Mouse (Mus musculus): ENCODE results near the gene Fgf12. TPM values are rescaled to one million over a fixed set of nuclear protein-coding genes. Genes with fewer than 3 reads are reported as not detected.

The Fgf12 gene
- polyA plus RNA-seq, 2 experiments = 0.06 TPM; not detected in 1

DNA sequence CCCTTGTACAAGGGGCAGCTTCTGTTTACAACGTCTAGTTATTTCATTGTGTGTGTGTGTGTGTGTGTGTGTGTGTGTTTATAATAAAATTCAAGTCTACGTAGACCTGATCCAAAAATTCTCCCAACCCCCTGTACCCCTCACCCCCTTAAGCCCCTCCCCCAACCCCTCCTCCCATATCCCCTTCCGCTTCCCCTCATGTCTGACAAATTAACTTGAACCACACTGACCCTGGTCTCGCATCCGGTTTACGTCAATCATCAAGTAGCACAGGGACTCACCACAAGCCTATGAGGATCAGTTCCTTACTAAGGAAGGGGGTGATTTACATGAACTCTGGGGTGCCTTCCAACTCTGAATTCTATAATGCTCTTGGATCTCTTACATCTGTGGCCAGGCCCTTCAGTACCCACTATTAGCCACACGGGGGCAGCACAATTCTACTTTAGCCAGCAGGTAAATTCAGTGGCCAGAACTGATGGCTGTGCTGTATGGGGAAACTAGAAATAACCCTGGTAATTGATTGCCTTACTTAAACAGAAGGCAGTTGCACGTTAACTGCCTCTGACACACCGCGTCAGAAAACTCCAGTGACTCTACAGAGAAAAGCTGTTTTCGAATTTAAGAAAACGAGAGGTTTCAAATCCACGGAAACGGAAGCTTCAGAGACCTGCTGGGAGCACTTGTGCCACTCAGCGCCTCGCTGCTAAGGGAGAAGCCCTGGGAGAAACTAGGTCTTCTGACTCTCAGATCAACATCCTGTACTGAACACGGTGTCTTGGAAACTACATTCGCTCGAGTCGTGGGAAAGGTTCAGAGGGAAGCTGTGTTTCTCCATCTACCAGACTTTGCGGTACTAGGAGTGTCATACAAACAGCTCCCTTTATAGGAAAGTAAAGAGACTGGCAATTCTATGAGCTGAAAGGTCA, 235.0 kb downstream of the Fgf12 start:
- Histone ChIP-seq H3K9ac (replicated peaks) (no peak overlapping the region), H3K9me3 (ENCODE audit: control insufficient read depth, low read length) (no peaks in the 10 kb centered on the region), H3K27ac (no peak overlapping the region), H3K27me3 (ENCODE audit: control insufficient read depth, insufficient read depth, low read length) (no peaks in the 10 kb centered on the region), H3K4me1 (replicated peaks; ENCODE audit: control insufficient read depth in 2 of 2, insufficient read depth in 2 of 2, low read length in 1 of 2) (no peaks in the 10 kb centered on the region), H3K4me3 (ENCODE audit: insufficient read depth in 1 of 2, low read depth in 2 of 2, low read length in 2 of 2) (peak overlapping the region in 1 of 2 experiments; percentile 7; a peak in 1 of 4 replicates), H3K36me3 (replicated peaks; ENCODE audit: control insufficient read depth, insufficient read depth, low read depth) (no peaks in the 10 kb centered on the region), H3K4me2 (ENCODE audit: low read depth) (peak overlapping the region; percentile 37; the same call in 1 of the 2 replicates)
- WGBS (ENCODE audit: insufficient replicate concordance) = 16% methylated on average over 21 of the region's 21 CpGs
- ATAC-seq (ENCODE audit: insufficient read depth) (peak; percentile 26; the same call in 1 of the 2 replicates), DNase-seq (ENCODE audit: low read depth in 3 of 3, low spot score in 3 of 3) (peak; percentile 4 to 26 (median 25))
- peak; percentile 80 for TF ChIP-seq CTCF (IDR thresholded peaks at IDR 0.05; ENCODE audit: low read depth)
- TF ChIP-seq EP300 (IDR thresholded peaks at IDR 0.05; ENCODE audit: low read depth) = no peak

DNA sequence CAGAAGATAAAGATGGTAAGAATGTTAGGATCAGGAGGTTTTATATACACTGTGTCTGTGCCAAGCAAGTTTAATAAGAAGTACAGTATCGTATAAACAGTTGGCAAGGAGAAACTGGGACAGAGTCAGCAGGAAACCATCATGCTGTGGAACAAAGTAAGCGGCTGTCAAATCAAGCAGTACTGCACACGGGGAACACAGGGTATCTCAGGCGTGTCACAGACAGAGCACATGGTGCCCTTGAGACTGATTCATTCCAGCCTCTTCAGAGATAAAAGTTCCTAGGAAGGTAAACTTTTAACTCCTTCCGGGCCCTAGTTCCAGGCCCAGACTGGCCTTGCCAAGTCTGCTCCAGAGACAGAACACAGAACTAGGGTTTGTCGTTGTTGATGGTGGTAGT, 240.4 kb downstream of the Fgf12 start:
- ATAC-seq (ENCODE audit: insufficient read depth) (no peak), DNase-seq (ENCODE audit: low read depth in 3 of 3, low spot score in 3 of 3) (no peak)
- no peak overlapping the region for H3K4me2 ChIP-seq (ENCODE audit: low read depth)
- no peaks in the 10 kb centered on the region for H3K36me3 ChIP-seq (replicated peaks; ENCODE audit: control insufficient read depth, insufficient read depth, low read depth)
- no peaks in the 10 kb centered on the region for H3K9me3 ChIP-seq (ENCODE audit: control insufficient read depth, low read length)
- no peaks in the 10 kb centered on the region for H3K27me3 ChIP-seq (ENCODE audit: control insufficient read depth, insufficient read depth, low read length)
- no peak overlapping the region for H3K4me3 ChIP-seq (ENCODE audit: insufficient read depth in 1 of 2, low read depth in 2 of 2, low read length in 2 of 2)
- no peak overlapping the region for H3K9ac ChIP-seq (replicated peaks)
- no peak for TF ChIP-seq CTCF (IDR thresholded peaks at IDR 0.05; ENCODE audit: low read depth)
- TF ChIP-seq EP300 (IDR thresholded peaks at IDR 0.05; ENCODE audit: low read depth) = no peak
- H3K4me1 ChIP-seq (replicated peaks; ENCODE audit: control insufficient read depth in 2 of 2, insufficient read depth in 2 of 2, low read length in 1 of 2) = no peaks in the 10 kb centered on the region
- no peak overlapping the region for H3K27ac ChIP-seq
- 52% methylated on average over 6 of the region's 6 CpGs for WGBS (ENCODE audit: insufficient replicate concordance)

DNA sequence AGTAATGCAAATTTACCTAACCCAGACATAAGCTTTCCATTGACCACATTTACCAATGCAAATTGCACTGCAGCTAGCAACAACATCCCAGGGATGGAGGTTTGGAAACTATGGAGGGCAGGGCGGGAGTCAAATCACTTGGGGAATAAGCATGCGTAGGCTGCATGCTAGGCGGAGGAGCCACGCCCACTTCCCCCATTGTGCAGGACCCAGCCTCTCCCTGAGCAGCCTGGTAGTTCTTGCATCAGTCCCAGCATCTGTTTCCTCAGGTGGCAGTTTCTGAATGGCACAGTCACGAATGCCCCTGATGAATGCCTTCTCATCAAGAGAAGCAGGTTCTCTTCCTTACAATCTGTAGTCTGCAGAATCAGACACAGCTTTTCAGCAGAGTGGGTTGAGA, 241.5 kb downstream of the Fgf12 start:
- WGBS (ENCODE audit: insufficient replicate concordance) = 11% methylated on average over 5 of the region's 5 CpGs

GRCm38 (mm10) chr16:28497971-28498607, 254.8 kb downstream of the Fgf12 start:
- DNase-seq (ENCODE audit: low read depth in 3 of 3, low spot score in 3 of 3) = no peak
- H3K4me2 ChIP-seq (ENCODE audit: low read depth) = no peak overlapping the region

More for the DNA sequence above, 241.5 kb downstream of the Fgf12 start:
- H3K27ac ChIP-seq = no peak overlapping the region
- H3K27me3 ChIP-seq (ENCODE audit: control insufficient read depth, insufficient read depth, low read length) = no peaks in the 10 kb centered on the region
- no peaks in the 10 kb centered on the region for H3K36me3 ChIP-seq (replicated peaks; ENCODE audit: control insufficient read depth, insufficient read depth, low read depth)
- no peaks in the 10 kb centered on the region for H3K9me3 ChIP-seq (ENCODE audit: control insufficient read depth, low read length)
- DNase-seq (ENCODE audit: low read depth in 3 of 3, low spot score in 3 of 3) (no peak), ATAC-seq (ENCODE audit: insufficient read depth) (no peak)
- no peak overlapping the region for H3K4me3 ChIP-seq (ENCODE audit: insufficient read depth in 1 of 2, low read depth in 2 of 2, low read length in 2 of 2)
- H3K4me1 ChIP-seq (replicated peaks; ENCODE audit: control insufficient read depth in 2 of 2, insufficient read depth in 2 of 2, low read length in 1 of 2) = no peaks in the 10 kb centered on the region
- TF ChIP-seq CTCF (IDR thresholded peaks at IDR 0.05; ENCODE audit: low read depth) (no peak), EP300 (IDR thresholded peaks at IDR 0.05; ENCODE audit: low read depth) (no peak)
- H3K9ac ChIP-seq (replicated peaks) = no peak overlapping the region
- no peak overlapping the region for H3K4me2 ChIP-seq (ENCODE audit: low read depth)

DNA sequence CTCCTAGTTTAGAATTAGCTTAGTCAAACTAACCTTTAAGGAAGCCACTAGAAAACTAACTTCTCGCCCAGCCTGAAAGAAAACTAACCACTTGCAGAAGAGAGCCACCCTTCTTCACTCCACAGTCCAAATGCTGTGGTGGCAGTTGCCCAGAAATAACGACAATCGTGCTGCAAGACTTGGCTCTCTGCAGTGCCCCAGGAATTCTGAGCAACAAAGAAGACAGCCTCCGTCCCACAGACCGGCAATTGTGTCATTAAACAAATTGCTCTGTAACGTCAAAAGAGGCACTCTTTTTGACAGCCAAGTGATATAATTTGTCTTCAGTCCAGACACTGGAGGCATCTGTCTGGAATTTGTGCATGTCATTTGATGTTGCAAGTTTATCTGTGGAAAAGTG, 261.2 kb downstream of the Fgf12 start:
- DNase-seq (ENCODE audit: low read depth in 3 of 3, low spot score in 3 of 3) = no peak
- Histone ChIP-seq H3K4me3 (ENCODE audit: insufficient read depth in 1 of 2, low read depth in 2 of 2, low read length in 2 of 2) (no peak overlapping the region), H3K27ac (no peak overlapping the region), H3K36me3 (replicated peaks; ENCODE audit: control insufficient read depth, insufficient read depth, low read depth) (no peaks in the 10 kb centered on the region), H3K9me3 (ENCODE audit: control insufficient read depth, low read length) (no peaks in the 10 kb centered on the region), H3K4me2 (ENCODE audit: low read depth) (no peak overlapping the region), H3K4me1 (replicated peaks; ENCODE audit: control insufficient read depth in 2 of 2, insufficient read depth in 2 of 2, low read length in 1 of 2) (no peaks in the 10 kb centered on the region), H3K27me3 (ENCODE audit: control insufficient read depth, insufficient read depth, low read length) (no peaks in the 10 kb centered on the region), H3K9ac (replicated peaks) (no peak overlapping the region)
- 50% methylated on average over 6 of the region's 6 CpGs for WGBS (ENCODE audit: insufficient replicate concordance)
- no peak for TF ChIP-seq EP300 (IDR thresholded peaks at IDR 0.05; ENCODE audit: low read depth)
- TF ChIP-seq CTCF (IDR thresholded peaks at IDR 0.05; ENCODE audit: low read depth) = no peak
- ATAC-seq (ENCODE audit: insufficient read depth) = no peak

More at GRCm38 (mm10) chr16:28497971-28498607, 254.8 kb downstream of the Fgf12 start:
- Histone ChIP-seq H3K4me3 (ENCODE audit: insufficient read depth in 1 of 2, low read depth in 2 of 2, low read length in 2 of 2) (no peak overlapping the region), H3K4me1 (replicated peaks; ENCODE audit: control insufficient read depth in 2 of 2, insufficient read depth in 2 of 2, low read length in 1 of 2) (no peaks in the 10 kb centered on the region), H3K9me3 (ENCODE audit: control insufficient read depth, low read length) (no peaks in the 10 kb centered on the region), H3K36me3 (replicated peaks; ENCODE audit: control insufficient read depth, insufficient read depth, low read depth) (no peaks in the 10 kb centered on the region), H3K27ac (no peak overlapping the region), H3K9ac (replicated peaks) (no peak overlapping the region), H3K27me3 (ENCODE audit: control insufficient read depth, insufficient read depth, low read length) (no peaks in the 10 kb centered on the region)
- no peak for TF ChIP-seq CTCF (IDR thresholded peaks at IDR 0.05; ENCODE audit: low read depth)
- no peak for TF ChIP-seq EP300 (IDR thresholded peaks at IDR 0.05; ENCODE audit: low read depth)
- ATAC-seq (ENCODE audit: insufficient read depth) = no peak
- WGBS (ENCODE audit: insufficient replicate concordance) = 69% methylated on average over 12 of the region's 12 CpGs

All from liver, embryonic 14.5 days (tissue).